26 mouse cellular contexts compared by ENCODE assay signal in genomic region chr10:86312976-86313375, GRCm38 (mm10). TPM values are rescaled to one million over a fixed set of nuclear protein-coding genes. Genes with fewer than 3 reads are reported as not detected.
DNase-seq lines count a peak whose midpoint lies in the region; ATAC-seq lines count a peak whose summit lies in the region.
"Had no signal": no experiment of that assay in that cellular context is flagged by ENCODE, and none has a peak within 500 bp of the region (broad histone marks: within the 10 kb centered on the region; RNA-seq: fewer than 3 reads in every experiment).

No protein-coding gene starts in this region.

- intact Hi-C loops in heart, postnatal 25 days (cut with DNase I): no loop called here

- H3K27ac ChIP-seq in heart, embryonic 10.5 days: peak overlapping the region; percentile 26; the same call in 1 of the 2 replicates
- peak overlapping the region; percentile 78 for H3K27ac ChIP-seq in heart, embryonic 13.5 days (replicated peaks)
- peak overlapping the region; percentile 80 for H3K27ac ChIP-seq in heart, embryonic 16.5 days (ENCODE audit: low read length)
- H3K27ac ChIP-seq in liver, embryonic 12.5 days: no peak overlapping the region
- H3K27ac ChIP-seq: embryonic facial prominence, embryonic 12.5 days; embryonic facial prominence, embryonic 15.5 days; hindbrain, embryonic 14.5 days; hindbrain, postnatal 0 days had no signal

- peaks cover 28% of the 10 kb centered on the region for H3K4me1 ChIP-seq in heart, embryonic 10.5 days
- H3K4me1 ChIP-seq in heart, embryonic 13.5 days: peaks cover 75% of the 10 kb centered on the region
- peaks cover 49% of the 10 kb centered on the region for H3K4me1 ChIP-seq in heart, embryonic 16.5 days (ENCODE audit: control insufficient read depth, insufficient read depth, low read length)
- H3K4me1 ChIP-seq in liver, embryonic 12.5 days: no peaks in the 10 kb centered on the region; the same call in 1 of the 2 replicates

- H3K4me3 ChIP-seq in heart, embryonic 10.5 days: no peak overlapping the region
- no peak overlapping the region for H3K4me3 ChIP-seq in heart, embryonic 13.5 days
- no peak overlapping the region for H3K4me3 ChIP-seq in heart, embryonic 16.5 days (ENCODE audit: low read length)
- no peak overlapping the region for H3K4me3 ChIP-seq in liver, embryonic 12.5 days
- H3K4me3 ChIP-seq: embryonic facial prominence, embryonic 12.5 days; embryonic facial prominence, embryonic 15.5 days had no signal

- no peak overlapping the region for H3K9ac ChIP-seq in heart, embryonic 13.5 days
- 0 out of 2 replicates have a peak overlapping the region, but pooled peaks have one; percentile 39 for H3K9ac ChIP-seq in heart, embryonic 16.5 days (ENCODE audit: low read length)
- no peak overlapping the region for H3K9ac ChIP-seq in liver, embryonic 12.5 days
- H3K9ac ChIP-seq: embryonic facial prominence, embryonic 12.5 days; embryonic facial prominence, embryonic 15.5 days; forebrain, postnatal 0 days; hindbrain, embryonic 14.5 days had no signal

- H3K9me3 ChIP-seq in heart, embryonic 10.5 days: no peaks in the 10 kb centered on the region
- no peaks in the 10 kb centered on the region for H3K9me3 ChIP-seq in heart, embryonic 13.5 days
- no peaks in the 10 kb centered on the region for H3K9me3 ChIP-seq in heart, embryonic 16.5 days (replicated peaks; ENCODE audit: control insufficient read depth, low read length)
- H3K9me3 ChIP-seq in liver, embryonic 12.5 days (replicated peaks): no peaks in the 10 kb centered on the region
- H3K9me3 ChIP-seq: embryonic facial prominence, embryonic 12.5 days; embryonic facial prominence, embryonic 15.5 days had no signal

- 82% methylated on average over 3 of the region's 3 CpGs for WGBS in heart, embryonic 10.5 days
- 79% methylated on average over 3 of the region's 3 CpGs for WGBS in heart, embryonic 13.5 days
- WGBS in heart, embryonic 16.5 days: 88% methylated on average over 3 of the region's 3 CpGs
- WGBS in liver, embryonic 12.5 days (ENCODE audit: insufficient replicate concordance): 74% methylated on average over 3 of the region's 3 CpGs

- ATAC-seq in heart, embryonic 13.5 days (ENCODE audit: extremely low read depth, insufficient number of reproducible peaks, low FRiP score, low TSS enrichment): no peak
- no peak for ATAC-seq in heart, embryonic 16.5 days (replicated peaks; ENCODE audit: extremely low read depth, insufficient read depth, low FRiP score)
- ATAC-seq in liver, embryonic 12.5 days: no peak
- ATAC-seq: CD4-positive, CD25-positive, alpha-beta regulatory T cell, adult 4 months; forebrain, embryonic 14.5 days; forebrain, postnatal 0 days; hindbrain, postnatal 0 days; inflammation-experienced regulatory T-cells, adult 6 months; intestine, embryonic 16.5 days had no signal

- H3K27me3 ChIP-seq in heart, embryonic 10.5 days (ENCODE audit: insufficient read depth, poor library complexity, severe bottlenecking): no peaks in the 10 kb centered on the region
- H3K27me3 ChIP-seq in heart, embryonic 13.5 days (replicated peaks): no peaks in the 10 kb centered on the region
- no peaks in the 10 kb centered on the region for H3K27me3 ChIP-seq in heart, embryonic 16.5 days (ENCODE audit: control insufficient read depth, insufficient read depth, low read length)
- H3K27me3 ChIP-seq in liver, embryonic 12.5 days (replicated peaks): no peaks in the 10 kb centered on the region
- H3K27me3 ChIP-seq: embryonic facial prominence, embryonic 12.5 days; embryonic facial prominence, embryonic 15.5 days had no signal

- no peak overlapping the region for H3K4me2 ChIP-seq in heart, embryonic 13.5 days
- H3K4me2 ChIP-seq in heart, embryonic 16.5 days (ENCODE audit: low read depth, low read length): no peak overlapping the region
- H3K4me2 ChIP-seq in liver, embryonic 12.5 days: no peak overlapping the region
- H3K4me2 ChIP-seq: embryonic facial prominence, embryonic 12.5 days; embryonic facial prominence, embryonic 15.5 days; hindbrain, embryonic 14.5 days had no signal

- DNase-seq in heart, embryonic 10.5 days (ENCODE audit: low spot score): no peak
- no peak for DNase-seq in heart, postnatal 25 days (ENCODE audit: low spot score)
- DNase-seq in heart, adult 9 months (ENCODE audit: low spot score in 2 of 2): no peak
- no peak for DNase-seq in heart, adult 11 months
- peak; percentile 83 for DNase-seq in yolk sac, embryonic 10.5 days (ENCODE audit: low spot score)
- DNase-seq: adrenal gland, adult 2 months; adrenal gland, postnatal 14 days; cerebellum, adult 11 months; cerebellum, adult 2 months; cerebellum, adult 9-11 months; cerebellum, postnatal 25 days; forebrain, postnatal 0 days; gastrocnemius, postnatal 25 days; kidney, adult 18-20 months had no signal

- H3K36me3 ChIP-seq in heart, embryonic 10.5 days: peaks cover 6% of the 10 kb centered on the region; the same call in 1 of the 2 replicates
- H3K36me3 ChIP-seq in heart, embryonic 13.5 days: peaks cover 36% of the 10 kb centered on the region
- peaks cover 6% of the 10 kb centered on the region; the same call in 1 of the 2 replicates for H3K36me3 ChIP-seq in heart, embryonic 16.5 days (ENCODE audit: control insufficient read depth, insufficient read depth)
- H3K36me3 ChIP-seq in liver, embryonic 12.5 days: no peaks in the 10 kb centered on the region
- H3K36me3 ChIP-seq: embryonic facial prominence, embryonic 12.5 days had no signal

RNA-seq across cellular contexts. Expression of gene Timp3, which starts 12.8 kb away (rescaled TPM):
- polyA plus RNA-seq in heart, embryonic 10.5 days (2016; fragmentation: Nextera tagmentation; extraction: Ambion mirVana): 44.7 and 47.2 TPM in 2 replicates
- total RNA-seq in heart, postnatal 25 days (2021): 100 to 1,000 TPM; 135 to 205 TPM
- 65.6 and 69.3 TPM in 2 replicates for polyA plus RNA-seq in heart, embryonic 13.5 days (2015; fragmentation: Nextera tagmentation; extraction: Ambion mirVana)
- 90.5 and 91.7 TPM in 2 replicates for polyA plus RNA-seq in heart, embryonic 16.5 days (2015; fragmentation: Nextera tagmentation; extraction: Ambion mirVana)
- polyA plus RNA-seq in liver, embryonic 12.5 days (2016; fragmentation: Nextera tagmentation; extraction: Ambion mirVana): 16.3 and 17.0 TPM in 2 replicates
- total RNA-seq: MEL had no signal
- polyA plus RNA-seq: CD4-positive, CD25-positive, alpha-beta regulatory T cell, adult 4 months; inflammation-experienced regulatory T-cells, adult 6 months had no signal
